Mouse (Mus musculus) olfactory bulb, adult 2 months (tissue): ENCODE data around the gene Astn1.

Source experiments
- CTCF ChIP-seq: fragments of 200-500 bp; IDR thresholded peaks from 2 replicates; pipeline ENCODE4 v1.5.1; 2012; ENCODE audit warnings: low read depth, mild to moderate bottlenecking, low read length, moderate library complexity; ENCODE audit not compliant: insufficient read depth
- POLR2A ChIP-seq: fragments of 200-500 bp; IDR thresholded peaks from 2 replicates; pipeline ENCODE4 v1.6.1; 2012; ENCODE audit warnings: mild to moderate bottlenecking, low read depth, low read length, moderate library complexity; ENCODE audit not compliant: insufficient read depth

DNA sequence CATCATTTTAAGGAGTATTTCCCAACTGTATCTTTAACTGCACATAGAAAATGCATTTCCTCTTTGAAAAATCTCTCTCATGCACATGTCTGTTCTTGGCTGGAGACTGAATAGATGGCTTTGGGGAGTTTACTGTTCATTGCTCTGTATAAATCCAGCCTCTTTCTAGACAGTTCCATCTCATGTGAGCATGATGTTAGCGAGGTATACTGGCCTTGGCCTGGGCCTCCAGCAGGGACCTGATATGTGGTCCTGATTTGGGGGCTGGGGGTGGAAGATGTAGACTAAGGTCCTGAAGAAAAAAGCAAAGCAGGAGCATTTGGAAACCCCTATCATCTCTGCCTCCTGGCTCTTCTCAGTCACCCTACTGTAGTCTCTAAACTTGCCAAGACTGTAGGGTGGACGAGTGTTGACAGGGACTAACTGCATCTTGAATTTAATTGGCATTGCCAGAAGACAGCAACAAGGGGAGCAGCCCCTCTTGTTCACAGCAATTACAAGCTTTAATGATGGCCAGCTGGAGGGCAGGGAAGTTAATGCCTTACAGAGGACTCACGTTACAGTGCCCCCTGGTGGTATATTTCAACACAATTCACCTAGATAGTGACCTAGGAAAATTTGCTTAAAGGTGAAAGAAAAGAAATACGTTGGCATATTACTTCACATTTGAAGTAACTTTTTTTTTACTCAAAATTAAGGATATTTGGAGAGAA is 291.9 kb downstream of the Astn1 start:
- no peak for TF ChIP-seq POLR2A
- no peak for TF ChIP-seq CTCF
